Mouse (Mus musculus): ENCODE data around the gene Clip2.

- TF ChIP-seq CTCF (IDR thresholded peaks at IDR 0.05; ENCODE audit: extremely low read depth, insufficient read length, insufficient replicate concordance, low read depth, low read length), result peak; percentile 73; the same call in 1 of the 2 replicates
- no peak for TF ChIP-seq POLR2A (IDR thresholded peaks at IDR 0.05; ENCODE audit: low read depth, low read length)
These were observed 52.2 kb downstream of the Clip2 start for GRCm38 (mm10) chr5:134500062-134500461.
